Mouse (Mus musculus) embryo, embryonic 11.5 days (tissue): ENCODE measurements around the gene Klhl31.

ENCODE experiments used
- DNase-seq: peaks from one replicate; pipeline ENCODE4 v3.0.0-alpha.2; 2012; ENCODE audit warnings: low read depth, low spot score

Gene Klhl31

DNA sequence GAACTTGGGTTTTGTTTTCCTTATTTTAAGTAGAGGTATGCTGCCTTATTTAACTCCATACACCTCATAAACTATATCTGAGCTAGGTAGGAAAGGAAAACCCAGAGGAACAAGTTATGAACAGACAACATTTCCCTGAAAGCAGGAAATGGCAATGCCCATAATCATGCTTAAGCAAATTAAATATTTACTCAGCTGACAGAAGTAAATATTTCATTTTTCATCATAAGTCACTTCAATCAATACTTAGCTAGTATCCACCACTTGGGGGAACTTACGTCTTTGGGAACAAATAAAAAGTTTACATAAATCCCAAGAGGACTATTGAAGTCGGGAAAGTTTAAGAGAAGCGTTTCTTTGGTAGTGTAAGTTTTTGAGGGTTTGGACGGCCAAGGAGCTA lies 67.2 kb downstream of the Klhl31 start:
- DNase-seq = no peak

DNA sequence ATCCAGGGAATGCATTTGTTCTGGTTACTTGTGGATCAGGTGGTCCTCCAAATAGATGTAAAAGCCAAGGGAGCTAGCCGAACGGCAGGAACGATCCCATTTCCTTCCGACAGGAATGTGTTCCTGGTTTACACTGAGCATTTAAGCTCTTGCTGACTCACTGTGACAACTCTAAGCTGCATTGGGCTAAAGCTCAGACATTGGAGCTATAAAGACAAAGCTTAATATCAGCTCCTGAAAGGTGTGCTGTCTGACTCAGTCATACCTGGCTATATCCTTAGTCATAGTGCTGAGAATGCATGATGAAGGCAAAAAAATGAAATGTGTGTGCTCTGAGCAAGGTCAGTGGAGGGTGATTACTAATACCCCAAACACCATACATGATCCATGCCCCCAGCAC lies 67.8 kb downstream of the Klhl31 start:
- DNase-seq = no peak

DNA sequence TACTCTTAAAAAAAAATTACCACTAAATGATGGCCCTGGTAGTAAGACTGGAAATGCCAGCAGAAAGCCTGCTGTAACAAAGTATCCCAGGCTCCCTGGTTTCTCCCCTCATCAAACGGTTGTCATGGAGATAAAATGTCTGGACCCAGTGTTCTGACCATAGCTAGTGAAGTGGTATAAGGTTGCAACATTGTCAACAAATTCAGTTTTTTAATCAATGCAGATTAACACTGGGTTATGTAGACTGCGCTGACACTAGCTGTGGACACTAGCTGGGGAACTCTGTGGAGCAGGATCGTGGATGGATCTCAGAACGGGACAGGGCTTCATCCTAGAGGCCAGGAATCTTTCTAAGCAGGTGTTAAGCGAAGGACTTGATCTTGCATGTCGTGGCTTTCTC lies 70.2 kb downstream of the Klhl31 start:
- no peak for DNase-seq

DNA sequence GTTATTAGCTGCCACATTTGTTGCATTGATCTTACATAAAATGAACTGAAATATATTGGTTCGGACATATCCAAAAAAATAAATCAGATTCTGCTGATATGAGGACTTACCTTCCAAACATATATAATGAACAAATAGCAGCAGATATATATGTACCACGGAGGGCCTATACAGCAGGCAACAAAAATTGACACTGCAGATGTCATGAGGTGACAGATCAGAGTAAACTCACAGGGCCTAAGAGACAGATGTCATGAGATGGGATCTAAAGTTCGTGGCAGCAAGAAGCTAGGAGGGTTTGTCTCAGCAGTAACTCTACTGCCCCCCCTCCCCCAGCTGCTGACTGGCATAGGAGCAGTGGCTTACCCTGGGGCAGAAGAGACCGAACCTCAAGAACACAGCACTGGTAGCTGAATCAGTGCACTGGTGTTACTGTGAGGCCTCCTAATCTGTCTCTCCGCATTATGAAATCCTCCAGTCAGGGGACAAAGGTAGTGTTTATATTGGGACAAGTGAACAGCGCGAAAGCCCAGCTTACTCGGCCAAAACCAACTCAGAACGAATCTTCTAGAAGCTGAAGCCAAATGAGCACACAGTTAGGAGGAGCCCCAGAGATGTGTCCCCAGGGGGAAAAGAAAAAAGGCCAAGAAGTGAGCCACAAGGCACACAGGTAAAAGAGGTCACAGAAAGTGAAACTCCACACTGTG lies 71.3 kb downstream of the Klhl31 start:
- DNase-seq = no peak

DNA sequence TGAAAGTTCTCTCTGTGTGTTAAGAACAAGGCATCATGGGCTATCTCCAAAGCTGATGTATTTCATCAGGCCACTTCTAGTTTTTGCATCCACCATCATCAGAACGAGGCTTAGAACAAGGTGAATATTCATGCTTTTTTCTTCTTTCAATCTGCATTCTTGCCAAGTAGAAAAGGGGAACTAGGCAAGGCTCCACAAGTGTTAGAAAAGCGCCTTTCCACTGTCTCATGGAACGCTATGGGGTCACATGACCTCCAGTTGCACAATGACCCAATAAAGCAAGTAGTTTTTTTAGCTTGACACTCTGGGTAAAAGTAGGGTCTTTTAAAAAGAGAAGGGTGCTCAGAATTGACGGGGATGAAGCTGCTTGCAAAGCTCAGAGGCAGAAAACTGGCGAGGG lies 72.7 kb downstream of the Klhl31 start:
- no peak for DNase-seq
